Mouse (Mus musculus) heart, embryonic 15.5 days (tissue): ENCODE measurements at regions not wholly inside any gene's neighbourhood (a gene's known extent, or its start where the extent isn't known, plus 50 kb on each side); places are given as distances from the start of the nearest gene placed in this dataset.
A peak's percentile ranks its signal among the peaks of the same experiment; 100 is the strongest.

Source experiments
- ATAC-seq: fragments of 200-750 bp; cut with Nextera tagmentation; replicated peaks from 2 replicates; pipeline ENCODE4 v1.8.0; 2017; ENCODE audit warnings: low read depth, moderate TSS enrichment; ENCODE audit not compliant: insufficient number of reproducible peaks, insufficient read depth, low FRiP score
- H3K27ac ChIP-seq: fragments of 300-500 bp; sonication (generic); 2 replicates; pipeline ENCODE4 v1.5.1; 2015; ENCODE audit warnings: mild to moderate bottlenecking, inconsistent platforms
- H3K27me3 ChIP-seq: fragments of 300-500 bp; sonication (generic); 2 replicates; pipeline ENCODE4 v1.6.1; 2015; ENCODE audit warnings: inconsistent platforms
- H3K36me3 ChIP-seq: fragments of 300-500 bp; sonication (generic); 2 replicates; pipeline ENCODE4 v1.6.1; 2015; ENCODE audit warnings: mild to moderate bottlenecking, inconsistent platforms
- H3K4me1 ChIP-seq: fragments of 300-500 bp; sonication (generic); replicated peaks from 2 replicates; pipeline ENCODE4 v1.6.1; 2015; ENCODE audit warnings: inconsistent platforms
- H3K4me2 ChIP-seq: fragments of 300-500 bp; sonication (generic); 2 replicates; pipeline ENCODE4 v1.6.1; 2015; ENCODE audit warnings: inconsistent platforms, mild to moderate bottlenecking, moderate library complexity
- H3K4me3 ChIP-seq: fragments of 300-500 bp; sonication (generic); 2 replicates; pipeline ENCODE4 v1.5.1; 2015; ENCODE audit warnings: mild to moderate bottlenecking, inconsistent platforms
- H3K9ac ChIP-seq: fragments of 300-500 bp; sonication (generic); 2 replicates; pipeline ENCODE4 v1.6.1; 2015; ENCODE audit warnings: mild to moderate bottlenecking, inconsistent platforms
- H3K9me3 ChIP-seq: fragments of 300-500 bp; sonication (generic); replicated peaks from 2 replicates; pipeline ENCODE4 v1.6.1; 2016; ENCODE audit warnings: inconsistent platforms
- WGBS: fragments of 180-500 bp; shearing (Covaris S2); methylation state at CpG from one replicate; pipeline ENCODE4 v1.1.7; 2015; ENCODE audit warnings: mixed read lengths; 5-methylcytosine and 5-hydroxymethylcytosine counted together

DNA sequence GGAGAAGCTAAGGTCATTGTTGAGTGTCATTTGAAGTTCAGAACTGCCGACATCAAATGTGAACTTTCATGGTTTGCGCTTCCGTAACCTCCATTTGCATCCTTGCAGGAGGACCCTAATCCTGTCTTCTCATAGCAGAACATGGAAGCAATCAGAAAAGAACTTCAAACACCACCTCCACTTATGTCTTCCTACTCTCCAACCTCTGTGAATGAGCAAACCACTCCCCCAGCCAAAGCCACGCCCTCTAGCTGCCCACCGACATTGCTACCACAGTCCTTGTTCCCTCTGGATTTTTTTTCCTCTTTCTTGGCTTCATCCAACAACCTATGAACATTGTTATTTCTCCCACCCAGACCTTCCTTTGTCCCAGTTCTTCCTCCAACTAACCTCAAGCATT lies 149.9 kb downstream of the Kdr start:
- H3K27ac ChIP-seq, result no peak overlapping the region
- 79% methylated on average over 5 of the region's 5 CpGs for WGBS
- no peak overlapping the region for H3K4me2 ChIP-seq
- H3K36me3 ChIP-seq, result no peaks in the 10 kb centered on the region
- H3K9me3 ChIP-seq, result no peaks in the 10 kb centered on the region
- no peak overlapping the region for H3K4me3 ChIP-seq
- H3K27me3 ChIP-seq, result no peaks in the 10 kb centered on the region
- ATAC-seq, result no peak
- no peak overlapping the region for H3K9ac ChIP-seq
- H3K4me1 ChIP-seq, result peaks cover 18% of the 10 kb centered on the region

GRCm38 (mm10) chr5:75826283-75827098 lies 151.8 kb downstream of the Kdr start:
- 37% methylated on average over 10 of the region's 10 CpGs for WGBS
- peak; percentile 63; the same call in 1 of the 2 replicates for ATAC-seq
- Histone ChIP-seq H3K4me2 (no peak overlapping the region; the same call in 1 of the 2 replicates), H3K9ac (no peak overlapping the region), H3K27ac (peak overlapping the region; percentile 73), H3K9me3 (no peaks in the 10 kb centered on the region), H3K36me3 (no peaks in the 10 kb centered on the region), H3K4me3 (no peak overlapping the region), H3K4me1 (peaks cover 18% of the 10 kb centered on the region), H3K27me3 (no peaks in the 10 kb centered on the region)

DNA sequence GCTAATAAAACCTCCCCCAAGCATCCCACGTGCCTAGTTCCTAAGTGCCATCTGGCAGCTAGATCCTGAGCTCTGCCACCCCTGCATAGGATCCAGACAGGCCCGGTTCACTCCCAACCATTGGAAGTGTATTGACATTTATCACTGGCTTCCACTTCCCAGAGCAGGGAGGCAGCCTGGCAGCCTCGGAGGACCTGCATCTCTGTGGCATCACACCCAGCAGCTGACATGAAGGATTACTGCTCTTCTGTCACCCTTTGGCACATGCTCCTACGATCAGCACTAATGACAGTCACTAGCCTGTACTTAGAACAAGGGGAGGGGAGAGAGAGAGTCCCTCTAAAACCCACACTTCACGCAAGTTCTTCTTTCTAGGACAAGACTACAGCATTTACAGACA lies 152.7 kb downstream of the Kdr start:
- Histone ChIP-seq H3K27ac (peak overlapping the region; percentile 71), H3K36me3 (no peaks in the 10 kb centered on the region), H3K9me3 (no peaks in the 10 kb centered on the region), H3K27me3 (no peaks in the 10 kb centered on the region), H3K4me3 (no peak overlapping the region), H3K4me1 (peaks cover 18% of the 10 kb centered on the region), H3K4me2 (no peak overlapping the region), H3K9ac (no peak overlapping the region)
- ATAC-seq, result no peak; the same call in 1 of the 2 replicates
- 31% methylated on average over 5 of the region's 5 CpGs for WGBS

- H3K27me3 ChIP-seq, result no peaks in the 10 kb centered on the region
- no peak overlapping the region for H3K4me2 ChIP-seq
- 82% methylated on average over 4 of the region's 4 CpGs for WGBS
- no peaks in the 10 kb centered on the region for H3K36me3 ChIP-seq
- no peak overlapping the region for H3K9ac ChIP-seq
- no peak for ATAC-seq
- H3K4me1 ChIP-seq, result peaks cover 11% of the 10 kb centered on the region
- no peak overlapping the region for H3K27ac ChIP-seq
- H3K9me3 ChIP-seq, result no peaks in the 10 kb centered on the region
- no peak overlapping the region for H3K4me3 ChIP-seq
Observed at GRCm38 (mm10) chr5:75824660-75825059, 153.6 kb downstream of the Kdr start.

DNA sequence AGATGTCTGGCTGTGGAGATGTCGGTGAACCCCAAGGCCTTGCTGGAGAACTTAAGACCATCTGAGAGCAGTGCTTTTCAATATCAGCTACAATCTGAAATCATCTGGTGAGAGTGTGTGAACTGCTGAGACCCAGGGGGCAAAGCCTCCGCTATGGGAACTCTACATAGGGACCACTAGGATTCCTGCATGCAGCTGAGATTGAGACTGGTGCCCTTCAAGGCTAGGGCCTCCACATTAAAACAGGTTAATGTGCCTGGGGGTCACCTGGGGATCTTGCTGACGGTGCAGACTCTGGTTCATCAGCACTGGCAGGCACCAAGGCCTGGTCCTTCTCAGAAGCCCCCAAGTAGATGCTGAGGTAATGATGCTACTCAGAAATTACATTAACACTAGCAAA lies 154.6 kb downstream of the Kdr start:
- no peaks in the 10 kb centered on the region for H3K27me3 ChIP-seq
- peaks cover 11% of the 10 kb centered on the region for H3K4me1 ChIP-seq
- 81% methylated on average over 3 of the region's 3 CpGs for WGBS
- no peak overlapping the region for H3K4me2 ChIP-seq
- H3K9me3 ChIP-seq, result no peaks in the 10 kb centered on the region
- H3K4me3 ChIP-seq, result no peak overlapping the region
- no peak overlapping the region for H3K27ac ChIP-seq
- no peaks in the 10 kb centered on the region for H3K36me3 ChIP-seq
- H3K9ac ChIP-seq, result no peak overlapping the region
- no peak for ATAC-seq

GRCm38 (mm10) chr5:75817396-75817795 lies 160.9 kb downstream of the Kdr start:
- Histone ChIP-seq H3K9ac (no peak overlapping the region), H3K4me2 (no peak overlapping the region), H3K27ac (no peak overlapping the region), H3K27me3 (no peaks in the 10 kb centered on the region), H3K36me3 (no peaks in the 10 kb centered on the region), H3K4me1 (peaks cover 5% of the 10 kb centered on the region; the same call in 1 of the 2 replicates), H3K4me3 (no peak overlapping the region), H3K9me3 (no peaks in the 10 kb centered on the region)
- no peak for ATAC-seq
- WGBS, result 94% methylated on average over 13 of the region's 13 CpGs

- H3K4me2 ChIP-seq, result no peak overlapping the region
- WGBS, result 41% methylated on average over 12 of the region's 12 CpGs
- peaks cover 5% of the 10 kb centered on the region; the same call in 1 of the 2 replicates for H3K4me1 ChIP-seq
- no peaks in the 10 kb centered on the region for H3K36me3 ChIP-seq
- no peak overlapping the region for H3K4me3 ChIP-seq
- no peak overlapping the region; the same call in 1 of the 2 replicates for H3K27ac ChIP-seq
- H3K9me3 ChIP-seq, result no peaks in the 10 kb centered on the region
- H3K27me3 ChIP-seq, result no peaks in the 10 kb centered on the region
- ATAC-seq, result no peak
- H3K9ac ChIP-seq, result no peak overlapping the region
Observed at GRCm38 (mm10) chr5:75814393-75814984, 163.8 kb downstream of the Kdr start.

DNA sequence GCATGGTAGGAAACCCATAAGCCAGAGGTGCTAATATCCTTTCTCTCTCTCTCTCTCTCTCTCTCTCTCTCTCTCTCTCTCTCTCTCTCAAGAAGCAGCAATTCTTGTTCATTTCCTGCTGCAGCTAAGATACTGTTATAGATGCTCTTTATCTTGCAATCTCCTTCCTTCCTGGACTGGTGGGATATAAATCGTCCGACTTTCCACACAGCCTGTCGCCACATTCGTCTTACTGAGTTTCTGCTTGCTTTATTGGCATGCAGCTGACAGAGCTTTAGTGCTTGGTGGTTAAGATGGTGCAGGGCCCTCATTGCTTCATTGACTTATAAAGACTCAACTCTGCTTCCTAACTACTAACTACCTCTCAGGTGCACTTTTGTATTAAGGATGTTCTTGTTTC lies 165.6 kb downstream of the Kdr start:
- H3K27me3 ChIP-seq, result no peaks in the 10 kb centered on the region
- no peak overlapping the region for H3K4me2 ChIP-seq
- H3K27ac ChIP-seq, result no peak overlapping the region
- no peaks in the 10 kb centered on the region for H3K9me3 ChIP-seq
- no peak for ATAC-seq
- H3K9ac ChIP-seq, result no peak overlapping the region
- WGBS, result 54% methylated on average over 4 of the region's 4 CpGs
- H3K36me3 ChIP-seq, result no peaks in the 10 kb centered on the region
- no peak overlapping the region for H3K4me3 ChIP-seq
- H3K4me1 ChIP-seq, result peaks cover 5% of the 10 kb centered on the region; the same call in 1 of the 2 replicates

- H3K4me1 ChIP-seq, result no peaks in the 10 kb centered on the region
- H3K27ac ChIP-seq, result 0 out of 2 replicates have a peak overlapping the region, but pooled peaks have one; percentile 32
- no peak overlapping the region for H3K4me2 ChIP-seq
- 72% methylated on average over 18 of the region's 18 CpGs for WGBS
- no peak; the same call in 1 of the 2 replicates for ATAC-seq
- H3K27me3 ChIP-seq, result no peaks in the 10 kb centered on the region
- no peak overlapping the region for H3K9ac ChIP-seq
- no peaks in the 10 kb centered on the region for H3K36me3 ChIP-seq
- no peak overlapping the region for H3K4me3 ChIP-seq
- 0 out of 2 replicates have a peak, but pooled peaks cover 3% of the 10 kb centered on the region for H3K9me3 ChIP-seq
Observed at GRCm38 (mm10) chr5:75808551-75809332, 169.5 kb downstream of the Kdr start.

- Histone ChIP-seq H3K9ac (no peak overlapping the region), H3K4me3 (no peak overlapping the region), H3K9me3 (0 out of 2 replicates have a peak, but pooled peaks cover 3% of the 10 kb centered on the region), H3K4me1 (no peaks in the 10 kb centered on the region), H3K27me3 (no peaks in the 10 kb centered on the region), H3K27ac (no peak overlapping the region), H3K36me3 (no peaks in the 10 kb centered on the region), H3K4me2 (no peak overlapping the region)
- WGBS, result 83% methylated on average over 2 of the region's 2 CpGs
- no peak for ATAC-seq
Observed at GRCm38 (mm10) chr5:75805011-75805410, 173.2 kb downstream of the Kdr start.

DNA sequence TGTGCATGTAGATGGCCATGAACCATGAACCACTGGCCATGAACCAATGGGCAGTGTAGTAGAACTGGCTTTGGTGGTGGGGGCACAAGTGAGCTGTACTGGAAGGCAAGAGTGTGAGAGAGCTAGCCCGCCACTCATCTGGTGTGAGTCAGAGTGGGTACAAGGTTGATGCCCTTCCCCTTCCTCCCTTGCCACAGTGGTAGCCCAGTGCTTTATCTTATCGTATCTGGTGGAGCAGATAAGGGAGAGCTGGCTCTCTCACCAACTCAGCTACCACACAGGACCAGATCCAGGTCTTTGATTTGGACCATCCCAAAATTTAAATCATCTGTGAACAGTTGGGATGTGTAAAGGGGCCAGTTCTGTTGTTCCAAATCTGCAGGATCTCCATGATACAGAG lies 173.9 kb downstream of the Kdr start:
- H3K27me3 ChIP-seq, result no peaks in the 10 kb centered on the region
- no peak overlapping the region for H3K9ac ChIP-seq
- no peak overlapping the region for H3K4me2 ChIP-seq
- no peak for ATAC-seq
- no peak overlapping the region for H3K4me3 ChIP-seq
- no peaks in the 10 kb centered on the region for H3K4me1 ChIP-seq
- H3K27ac ChIP-seq, result no peak overlapping the region
- no peaks in the 10 kb centered on the region for H3K36me3 ChIP-seq
- H3K9me3 ChIP-seq, result 0 out of 2 replicates have a peak, but pooled peaks cover 3% of the 10 kb centered on the region
- WGBS, result 69% methylated on average over 2 of the region's 2 CpGs
